Mouse (Mus musculus) spleen, postnatal 36 days (tissue): Measurements from ENCODE around the gene Pdcd4.
A peak's percentile ranks its signal among the peaks of the same experiment; 100 is the strongest.

Experiments
- DNase-seq, 2 experiments: peaks; one replicate each; pipeline ENCODE4 v3.0.0; 2022; ENCODE audit warnings: low spot score in 2 of 2, mixed read lengths in 1 of 2

Pdcd4 gene

DNA sequence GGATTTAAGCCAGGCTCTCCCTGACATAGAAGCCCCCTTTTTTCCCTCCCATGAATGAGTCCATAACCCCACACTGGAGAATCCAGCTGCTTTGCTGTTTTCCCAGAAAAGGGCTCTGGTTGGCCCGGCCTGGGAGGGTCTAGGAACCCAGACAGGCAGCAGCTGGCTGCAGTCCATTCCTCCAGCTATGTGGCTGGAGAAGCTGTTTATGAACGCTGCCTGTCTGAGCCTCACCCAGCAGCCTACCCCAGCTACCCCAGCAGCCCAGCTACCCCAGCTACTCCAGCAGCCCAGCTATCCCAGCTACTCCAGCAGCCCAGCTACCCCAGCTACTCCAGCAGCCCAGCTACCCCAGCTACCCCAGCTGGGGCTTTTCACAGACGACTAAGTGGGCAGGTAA is at the start of gene Pdcd4:
Gene Pdcd4, plus strand, starts transcription at position 171 of the 400 bp plus-strand sequence.
- no peak for DNase-seq

DNA sequence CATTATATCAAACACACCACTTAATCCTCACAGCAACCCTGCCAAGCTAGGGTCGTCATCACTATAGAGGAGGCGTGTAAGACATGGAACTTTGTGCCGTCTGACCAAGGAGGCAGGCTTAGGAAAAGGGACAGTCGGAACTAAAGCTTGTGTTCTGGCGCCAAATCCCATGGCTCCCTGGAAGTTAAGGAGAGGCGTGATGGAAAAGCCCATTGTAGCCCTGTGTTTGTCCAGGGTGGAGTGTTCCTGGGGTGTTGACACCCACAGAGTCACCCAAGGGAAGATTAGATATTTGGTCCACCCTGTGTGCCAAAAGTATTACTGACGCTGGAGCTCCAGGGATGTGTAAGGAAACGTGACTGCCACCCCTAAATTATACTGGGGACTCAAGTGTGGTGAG is 48.1 kb upstream of the Pdcd4 start:
- DNase-seq: no peak

GRCm38 (mm10) chr19:53848272-53848995 is 43.6 kb upstream of the Pdcd4 start:
- DNase-seq: no peak

DNA sequence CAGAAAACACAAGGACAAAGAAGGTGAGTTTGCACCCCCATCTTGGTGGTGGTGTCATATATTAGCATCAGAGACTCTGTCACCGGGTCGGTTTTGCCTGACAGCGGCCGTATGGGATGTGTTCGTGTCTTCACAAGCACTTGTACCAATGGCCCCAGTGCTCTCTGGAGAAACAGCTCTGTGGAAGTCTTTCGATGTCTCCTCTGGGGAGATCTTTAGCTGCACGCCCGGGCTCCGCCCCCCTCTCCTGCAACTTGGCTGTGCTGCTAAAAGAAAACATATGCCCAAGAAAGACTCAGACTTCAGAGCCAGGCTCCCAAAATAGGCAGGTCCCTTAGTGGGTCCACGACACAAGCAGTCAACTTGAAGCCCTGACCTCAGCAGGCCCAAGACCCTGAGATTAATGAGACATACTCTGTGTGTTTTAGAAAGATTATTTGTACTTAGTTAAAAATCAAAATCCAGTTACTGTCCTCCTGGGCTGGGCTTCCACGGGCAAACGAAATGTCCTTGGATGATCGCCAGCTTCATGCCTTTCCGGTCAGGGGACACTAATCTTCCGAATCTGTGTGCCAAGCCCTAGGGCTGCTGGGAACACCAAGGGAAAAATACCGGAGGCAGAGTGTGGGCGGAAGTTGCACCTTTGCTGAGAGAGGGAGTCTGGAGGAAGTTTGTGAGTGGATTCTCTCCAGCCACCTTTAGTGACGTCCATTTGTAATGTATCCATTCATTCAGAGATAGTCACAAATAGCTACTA is 41.7 kb upstream of the Pdcd4 start:
- peak in 1 of 2 experiments; percentile 17 for DNase-seq

DNA sequence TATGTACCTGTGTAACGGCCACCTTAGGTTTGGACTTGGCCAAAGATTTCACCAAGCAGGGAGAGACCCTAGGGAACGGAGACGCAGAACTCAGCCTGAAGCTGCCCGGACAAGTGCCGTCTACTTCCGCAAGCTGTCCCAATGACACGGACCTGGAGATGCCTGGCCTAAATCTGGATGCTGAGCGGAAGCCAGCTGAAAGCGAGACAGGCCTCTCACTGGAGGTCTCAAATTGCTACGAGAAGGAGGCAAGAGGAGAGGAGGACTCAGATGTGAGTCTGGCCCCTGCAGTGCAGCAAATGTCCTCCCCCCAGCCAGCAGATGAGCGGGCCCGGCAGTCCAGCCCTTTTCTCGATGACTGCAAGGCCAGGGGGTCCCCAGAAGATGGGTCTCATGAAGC is 40.7 kb upstream of the Pdcd4 start:
- DNase-seq: no peak

GRCm38 (mm10) chr19:53851826-53852698 is 40.0 kb upstream of the Pdcd4 start:
- no peak for DNase-seq

- no peak for DNase-seq
Observed at GRCm38 (mm10) chr19:53852699-53853451, 39.2 kb upstream of the Pdcd4 start.

DNA sequence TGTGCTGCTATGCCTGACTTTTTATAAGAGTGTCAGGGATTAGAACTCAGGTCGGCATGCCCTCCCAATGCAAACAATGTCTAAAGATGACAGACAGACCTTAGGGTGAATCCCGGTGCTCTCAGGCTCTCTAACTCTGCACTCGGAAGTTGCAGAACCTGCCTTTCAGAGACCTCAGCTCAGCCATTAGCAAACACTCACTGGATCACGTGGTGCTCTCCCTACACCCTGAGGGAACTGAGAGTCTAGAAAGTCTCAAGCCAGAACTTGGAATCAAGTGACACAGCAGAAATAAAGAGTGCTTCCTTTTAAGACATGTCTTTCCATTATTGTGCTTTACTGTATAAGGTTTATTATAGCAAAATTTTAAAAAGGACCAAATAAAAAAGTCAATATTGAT is 37.1 kb upstream of the Pdcd4 start:
- DNase-seq: peak in 1 of 2 experiments; percentile 14

- no peak for DNase-seq
Observed at GRCm38 (mm10) chr19:53855781-53856180, 36.2 kb upstream of the Pdcd4 start.

- DNase-seq: no peak
Observed at GRCm38 (mm10) chr19:53856794-53857193, 35.2 kb upstream of the Pdcd4 start.

DNA sequence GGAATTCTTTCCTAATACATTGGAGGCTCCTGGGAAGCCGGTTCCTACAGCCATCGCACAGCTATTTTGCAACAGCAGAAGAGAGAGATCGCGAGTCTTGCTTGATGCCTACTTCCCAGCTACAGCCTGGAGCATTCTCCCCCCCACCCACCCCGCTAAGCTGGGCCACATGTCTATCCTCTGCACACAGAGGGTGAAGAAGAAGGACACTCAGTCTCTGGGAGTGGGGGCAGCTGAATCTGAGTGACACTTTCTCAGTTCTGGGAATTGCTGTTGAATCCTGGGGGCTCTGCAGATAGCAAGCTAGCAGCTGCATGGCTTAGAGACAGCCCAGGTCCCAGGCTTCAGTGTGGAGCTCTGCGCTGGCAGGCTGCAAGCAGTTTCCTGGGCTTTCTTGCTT is 34.1 kb upstream of the Pdcd4 start:
- DNase-seq: no peak

- DNase-seq: no peak
Observed at GRCm38 (mm10) chr19:53859149-53859548, 32.9 kb upstream of the Pdcd4 start.

DNA sequence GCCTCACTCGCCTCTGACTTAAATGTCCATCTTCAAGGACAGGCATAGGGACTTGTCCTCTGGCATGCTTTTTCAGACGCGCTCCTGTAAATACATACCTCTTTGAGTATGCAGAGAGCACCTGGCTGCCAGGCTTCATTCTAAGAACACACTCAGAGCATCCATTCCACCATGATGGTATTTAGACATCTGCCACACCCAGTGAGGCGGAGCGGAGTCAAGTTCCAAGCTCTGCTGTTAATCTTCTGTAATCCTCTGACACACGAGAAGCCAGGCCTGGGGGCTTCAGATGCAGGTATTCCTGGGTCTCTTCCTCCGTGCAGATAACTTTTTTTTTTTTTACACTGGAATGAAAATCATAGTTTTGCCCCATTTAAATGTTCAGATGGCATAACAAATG is 32.4 kb upstream of the Pdcd4 start:
- no peak for DNase-seq

GRCm38 (mm10) chr19:53861346-53861745 is 30.7 kb upstream of the Pdcd4 start:
- no peak for DNase-seq

DNA sequence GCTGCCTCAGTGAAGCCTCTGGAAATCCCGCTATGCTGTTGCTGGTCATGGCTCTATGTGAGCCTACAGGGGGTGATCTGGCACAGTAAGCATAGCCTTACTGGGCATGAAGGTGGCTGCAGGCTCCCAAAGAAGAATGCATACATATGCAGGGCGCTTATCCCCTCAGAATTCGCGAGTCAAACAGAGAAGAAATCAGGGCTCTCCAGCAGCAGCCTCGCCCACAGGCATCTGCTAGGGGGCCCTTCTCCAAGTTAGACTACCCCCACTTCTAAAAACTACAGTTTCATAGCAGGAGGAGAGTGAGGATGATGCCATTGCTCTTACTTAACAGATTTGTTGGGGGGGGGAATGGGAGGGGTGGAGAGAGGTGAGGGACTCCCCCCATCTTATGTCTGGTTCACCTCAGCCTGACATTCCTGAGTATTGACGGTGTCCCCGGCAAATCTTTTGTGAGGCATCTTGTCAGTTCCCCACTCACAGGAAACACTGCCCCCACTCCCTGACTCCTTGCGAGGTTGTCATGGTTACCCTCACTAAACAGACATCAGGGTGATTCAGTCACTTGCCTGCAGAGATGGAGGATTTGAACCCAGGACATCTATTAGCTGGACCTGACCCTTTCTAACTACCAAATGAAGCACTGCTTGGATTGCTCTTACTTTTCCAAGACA is 29.3 kb upstream of the Pdcd4 start:
- DNase-seq: no peak

GRCm38 (mm10) chr19:53867238-53867637 is 24.8 kb upstream of the Pdcd4 start:
- DNase-seq: no peak

DNA sequence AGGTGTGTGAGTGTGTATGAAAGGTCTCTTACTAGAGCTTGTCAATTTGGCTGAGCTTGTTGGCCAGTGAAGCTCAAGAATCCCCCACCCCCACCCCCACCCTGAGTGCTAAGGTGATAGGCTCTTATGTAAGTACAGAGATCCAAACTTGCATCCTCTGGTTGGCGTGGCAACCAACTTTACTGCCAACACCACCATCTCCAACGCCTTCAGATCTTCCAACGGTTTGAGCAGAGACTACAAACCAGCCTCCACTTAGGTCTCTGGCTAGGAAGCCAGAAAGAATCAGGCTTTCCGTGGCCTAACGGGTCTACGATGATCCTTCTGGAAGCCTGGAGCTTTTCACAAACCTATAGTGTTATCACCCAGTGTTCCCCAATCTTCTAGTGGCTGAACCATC is 23.9 kb upstream of the Pdcd4 start:
- no peak for DNase-seq

DNA sequence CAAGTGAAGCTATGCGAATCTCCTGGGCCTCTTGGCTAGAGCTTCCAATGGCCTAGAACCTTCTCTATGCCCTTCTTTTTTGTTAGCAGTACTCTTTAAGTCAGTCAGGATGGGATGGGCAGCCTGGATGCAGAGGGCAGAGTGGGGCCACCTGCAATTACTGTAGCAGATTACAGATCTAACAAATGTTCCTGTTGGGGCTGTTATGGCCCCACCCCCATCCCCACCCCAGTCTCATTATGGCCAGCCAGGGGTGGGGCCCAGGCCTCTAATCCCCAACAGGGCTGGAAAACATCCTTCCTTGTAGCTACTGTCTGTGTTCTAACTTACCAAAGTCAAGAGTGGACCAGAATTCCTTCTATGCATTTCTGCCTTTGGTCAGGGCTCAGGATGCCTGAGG is 23.2 kb upstream of the Pdcd4 start:
- DNase-seq: peak in 1 of 2 experiments; percentile 29

DNA sequence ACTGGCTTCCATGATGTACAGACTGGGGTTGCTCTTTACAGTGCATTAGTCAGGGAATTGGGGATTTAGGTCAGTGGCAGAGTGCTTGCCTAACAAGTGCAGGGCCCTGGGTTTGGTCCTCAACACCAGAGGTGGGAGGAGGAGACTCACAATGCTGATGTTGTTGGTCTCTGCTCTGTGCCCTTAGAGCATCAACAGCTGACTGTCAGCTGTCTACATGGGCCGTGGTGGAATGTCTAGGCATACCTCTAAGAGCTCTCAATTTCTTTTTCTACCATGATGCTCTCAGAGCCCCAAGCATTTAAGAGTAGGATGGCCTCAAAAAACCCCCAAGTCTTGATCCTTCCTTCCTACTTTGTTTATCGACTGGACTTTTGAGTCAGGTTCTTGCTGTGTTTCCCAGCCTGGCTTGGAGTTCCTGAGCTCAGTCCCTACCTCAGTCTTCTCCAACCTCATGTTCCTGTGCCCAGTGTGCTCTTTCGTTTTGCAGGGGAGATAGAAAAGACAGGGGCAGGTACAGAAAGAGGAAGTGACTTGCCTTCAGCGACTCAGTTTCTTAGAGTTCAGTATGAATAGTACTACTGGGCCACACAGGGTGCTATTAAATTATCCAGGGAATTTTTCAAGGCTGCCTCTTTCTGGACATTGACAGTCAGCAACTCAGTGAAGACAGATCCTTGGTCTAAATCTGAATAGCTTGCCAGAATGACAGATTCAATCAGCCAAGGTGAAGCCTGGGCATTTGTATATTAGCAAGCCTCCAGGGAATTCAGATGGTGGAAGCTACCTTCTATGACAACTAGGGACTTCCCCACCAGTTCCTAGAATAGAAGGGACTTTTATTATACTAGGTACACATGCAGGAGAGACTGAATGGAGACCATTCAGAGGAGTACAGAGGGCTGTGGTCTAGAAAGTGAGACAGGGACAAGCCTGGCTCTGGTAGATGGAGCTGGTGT is 22.3 kb upstream of the Pdcd4 start:
- peak; percentile 74 to 78 for DNase-seq

DNA sequence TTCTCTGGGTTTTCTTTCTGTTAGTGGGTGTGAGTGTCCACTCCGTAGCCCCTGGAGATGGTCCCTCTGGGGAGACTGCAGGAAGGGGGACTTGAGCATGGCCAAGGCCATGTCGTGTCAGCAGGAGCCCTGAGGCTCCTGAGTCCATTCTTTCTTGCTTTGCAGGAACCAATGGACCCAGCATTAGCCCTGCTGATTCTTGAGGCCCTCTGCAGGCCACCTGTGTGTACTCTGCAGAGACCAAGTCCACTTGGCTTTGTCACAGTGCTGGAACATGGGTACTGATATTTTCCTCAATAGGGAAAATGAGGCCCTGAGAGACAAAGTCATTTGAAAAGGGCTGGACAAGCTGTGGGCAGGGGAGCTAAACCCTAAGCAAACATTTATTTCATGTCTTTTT is 21.5 kb upstream of the Pdcd4 start:
- no peak for DNase-seq
